Mouse (Mus musculus) limb, embryonic 10.5 days (tissue): ENCODE data around the gene Cradd. TPM values are rescaled to one million over a fixed set of nuclear protein-coding genes. Genes with fewer than 3 reads are reported as not detected.

Experiments used
- DNase-seq: peaks from one replicate; pipeline ENCODE4 v3.0.0-alpha.2; 2017; ENCODE audit warnings: low spot score
- H3K27ac ChIP-seq: fragments of 300-500 bp; sonication (generic); 2 replicates; pipeline ENCODE4 v1.5.1; 2016; ENCODE audit warnings: mild to moderate bottlenecking
- H3K27me3 ChIP-seq: fragments of 300-500 bp; sonication (generic); 2 replicates; pipeline ENCODE4 v1.6.1; 2016; ENCODE audit warnings: low read depth, mild to moderate bottlenecking; ENCODE audit not compliant: poor library complexity, severe bottlenecking
- H3K36me3 ChIP-seq: fragments of 300-500 bp; sonication (generic); 2 replicates; pipeline ENCODE4 v1.6.1; 2016; ENCODE audit warnings: mild to moderate bottlenecking, moderate library complexity
- H3K4me1 ChIP-seq: fragments of 300-500 bp; sonication (generic); 2 replicates; pipeline ENCODE4 v1.6.1; 2016
- H3K4me3 ChIP-seq: fragments of 300-500 bp; sonication (generic); 2 replicates; pipeline ENCODE4 v1.5.1; 2016; ENCODE audit warnings: mild to moderate bottlenecking, moderate library complexity
- H3K9me3 ChIP-seq: fragments of 300-500 bp; sonication (generic); replicated peaks from 2 replicates; pipeline ENCODE4 v1.6.1; 2016; ENCODE audit warnings: mild to moderate bottlenecking
- WGBS: fragments of 180-500 bp; shearing (Covaris S2); methylation state at CpG from one replicate; pipeline ENCODE4 v1.1.7; 2016; 5-methylcytosine and 5-hydroxymethylcytosine counted together
- polyA plus RNA-seq: library from polyadenylated mRNA; unstranded; fragments of >200 nt; fragmentation: Nextera tagmentation; extraction: Ambion mirVana; gene quantifications from 2 replicates; pipeline ENCODE4 v1.2.1, GENCODE M21; 2016

Gene Cradd
- polyA plus RNA-seq, 1 experiment from 2014 or later = 11.9 TPM

- H3K27ac ChIP-seq = no peak overlapping the region; the same call in 1 of the 2 replicates
- no peaks in the 10 kb centered on the region for H3K36me3 ChIP-seq
- peaks cover 47% of the 10 kb centered on the region for H3K4me1 ChIP-seq
- H3K4me3 ChIP-seq = no peak overlapping the region
- no peaks in the 10 kb centered on the region for H3K9me3 ChIP-seq
- 52% methylated on average over 9 of the region's 9 CpGs for WGBS
- DNase-seq = no peak
- no peaks in the 10 kb centered on the region for H3K27me3 ChIP-seq
Observed at GRCm38 (mm10) chr10:95145204-95145926, 178.6 kb downstream of the Cradd start.

DNA sequence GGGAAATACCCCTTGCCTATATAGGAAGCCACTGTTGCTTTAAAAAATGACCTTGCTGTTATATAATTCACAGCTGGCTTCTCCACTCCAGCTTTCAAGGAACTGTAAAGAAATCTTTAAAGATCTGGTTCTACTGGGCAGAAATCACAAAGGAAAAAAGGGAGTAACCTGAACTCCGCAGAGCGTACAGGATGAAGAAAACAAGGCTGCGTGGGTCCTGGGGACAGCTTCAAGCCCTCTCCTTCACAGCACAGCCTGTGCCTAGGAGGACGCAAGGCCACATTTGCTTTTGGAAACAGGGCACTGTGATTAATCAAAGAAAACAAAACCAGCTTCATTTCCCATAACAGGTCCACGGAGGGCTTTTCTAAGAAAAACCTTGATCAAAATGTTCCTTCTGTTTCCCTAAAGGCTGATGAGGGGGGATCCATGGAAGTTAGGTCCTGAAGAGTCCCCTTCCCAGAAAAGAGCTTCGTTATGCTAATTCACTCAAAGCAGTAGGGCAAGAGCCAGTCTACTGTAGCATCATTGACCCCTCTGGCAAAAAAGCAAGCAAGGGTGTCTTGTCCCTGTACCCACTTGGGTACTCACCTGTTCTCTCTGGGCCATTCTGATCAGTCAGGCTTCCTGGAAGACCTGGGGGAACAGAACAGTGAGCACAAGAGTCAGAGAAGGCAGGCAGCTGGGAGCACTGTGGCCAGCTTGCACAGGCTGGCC, 179.4 kb downstream of the Cradd start:
- Histone ChIP-seq H3K4me1 (peaks cover 51% of the 10 kb centered on the region), H3K27ac (no peak overlapping the region; the same call in 1 of the 2 replicates)
- no peak for DNase-seq

DNA sequence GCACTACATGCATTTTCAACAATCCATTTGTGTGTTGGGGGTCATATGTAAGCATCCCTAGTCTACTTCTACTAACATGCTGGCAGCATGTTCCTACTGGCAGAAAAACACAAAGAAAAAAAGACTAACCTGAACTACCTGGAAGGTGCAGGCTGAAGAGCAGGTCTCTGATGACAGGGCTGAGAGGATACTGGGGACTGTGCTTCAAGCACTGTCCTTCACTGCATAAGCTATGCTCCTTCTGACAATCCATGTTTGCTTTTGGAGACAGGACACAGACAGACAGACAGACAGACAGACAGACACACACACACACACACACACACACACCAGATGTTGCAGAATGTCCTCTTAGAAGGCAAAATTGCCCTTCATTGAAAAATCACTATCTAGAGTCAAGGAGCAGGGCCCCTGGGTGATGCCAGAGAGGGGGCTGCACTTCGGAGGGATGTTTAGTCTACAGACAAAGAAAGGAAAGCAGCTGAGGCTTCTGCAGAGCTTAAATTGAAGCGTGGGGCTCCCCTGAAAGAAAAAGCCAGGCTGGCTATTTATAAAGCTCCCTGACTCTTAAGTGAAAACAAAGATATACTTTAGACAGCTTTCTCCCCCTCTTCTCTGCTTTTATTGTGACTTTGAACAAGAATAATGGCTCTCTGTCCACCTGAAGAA, 180.4 kb downstream of the Cradd start:
- 39% methylated on average over 2 of the region's 2 CpGs for WGBS
- Histone ChIP-seq H3K4me3 (no peak overlapping the region), H3K9me3 (no peaks in the 10 kb centered on the region), H3K36me3 (no peaks in the 10 kb centered on the region), H3K4me1 (peaks cover 57% of the 10 kb centered on the region), H3K27ac (peak overlapping the region; percentile 62), H3K27me3 (no peaks in the 10 kb centered on the region)
- DNase-seq = no peak

More for the DNA sequence above, 179.4 kb downstream of the Cradd start:
- no peak overlapping the region for H3K4me3 ChIP-seq
- H3K9me3 ChIP-seq = no peaks in the 10 kb centered on the region
- H3K36me3 ChIP-seq = no peaks in the 10 kb centered on the region
- 85% methylated on average over 6 of the region's 6 CpGs for WGBS
- H3K27me3 ChIP-seq = no peaks in the 10 kb centered on the region

DNA sequence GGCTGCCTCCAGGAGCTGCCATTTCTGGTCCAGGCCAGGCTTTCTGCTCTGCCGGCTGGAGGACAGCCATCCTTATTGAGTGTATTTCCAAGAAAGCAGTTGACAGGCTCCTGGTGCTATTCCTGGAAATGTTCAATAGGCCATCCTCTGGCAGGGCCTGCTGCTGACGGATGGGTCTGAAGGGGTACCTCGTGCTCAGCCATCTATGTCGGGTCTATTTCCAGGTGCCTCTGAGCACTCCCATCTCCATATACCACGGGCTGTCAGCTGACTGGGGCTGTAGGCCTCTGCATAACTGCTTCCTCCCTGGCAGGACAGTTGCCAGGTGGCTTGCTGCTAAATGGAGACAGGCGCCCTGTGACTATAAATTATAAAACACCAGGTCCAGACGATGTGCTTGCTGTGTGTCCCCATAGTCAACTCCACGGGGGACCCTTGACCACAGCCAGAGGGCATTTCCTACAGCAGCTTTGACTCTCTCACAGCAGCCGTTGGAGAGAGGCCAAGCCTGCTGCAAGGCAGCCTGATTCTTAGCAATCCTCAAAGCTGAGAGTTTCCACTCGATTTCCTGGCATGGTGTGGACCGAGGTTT, 181.0 kb downstream of the Cradd start:
- WGBS = 37% methylated on average over 11 of the region's 11 CpGs
- H3K36me3 ChIP-seq = no peaks in the 10 kb centered on the region
- no peaks in the 10 kb centered on the region for H3K27me3 ChIP-seq
- DNase-seq = peak; percentile 49
- peak overlapping the region; percentile 62 for H3K27ac ChIP-seq
- H3K4me1 ChIP-seq = peaks cover 57% of the 10 kb centered on the region
- no peak overlapping the region for H3K4me3 ChIP-seq
- no peaks in the 10 kb centered on the region for H3K9me3 ChIP-seq

- no peaks in the 10 kb centered on the region for H3K36me3 ChIP-seq
- peaks cover 43% of the 10 kb centered on the region for H3K4me1 ChIP-seq
- no peak overlapping the region for H3K27ac ChIP-seq
- no peaks in the 10 kb centered on the region for H3K27me3 ChIP-seq
- 82% methylated on average over 3 of the region's 3 CpGs for WGBS
- no peaks in the 10 kb centered on the region for H3K9me3 ChIP-seq
- H3K4me3 ChIP-seq = no peak overlapping the region
- DNase-seq = no peak
Observed at GRCm38 (mm10) chr10:95141075-95141474, 182.9 kb downstream of the Cradd start.

DNA sequence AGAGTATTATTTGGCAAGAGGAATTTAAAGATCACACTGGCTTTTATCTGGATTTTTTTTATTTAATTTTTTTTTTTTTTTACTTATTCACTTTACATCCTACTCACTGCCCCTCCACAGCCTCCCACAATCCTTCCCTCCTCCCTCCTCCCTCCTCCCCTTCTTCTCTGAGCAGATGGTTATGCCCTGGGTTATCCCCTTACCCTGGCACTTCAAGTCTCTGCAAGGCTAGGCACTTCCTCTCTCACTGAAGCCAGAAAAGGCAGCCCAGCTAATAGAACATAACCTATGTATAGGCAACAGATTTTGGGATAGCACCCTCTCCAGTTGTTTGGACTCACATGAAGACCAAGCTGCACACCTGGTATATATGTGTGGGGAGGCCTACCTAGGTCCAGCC, 183.7 kb downstream of the Cradd start:
- H3K27me3 ChIP-seq = no peaks in the 10 kb centered on the region
- no peak for DNase-seq
- H3K4me1 ChIP-seq = peaks cover 36% of the 10 kb centered on the region
- H3K4me3 ChIP-seq = no peak overlapping the region
- no peaks in the 10 kb centered on the region for H3K36me3 ChIP-seq
- H3K27ac ChIP-seq = no peak overlapping the region
- no peaks in the 10 kb centered on the region for H3K9me3 ChIP-seq

- Histone ChIP-seq H3K27ac (0 out of 2 replicates have a peak overlapping the region, but pooled peaks have one; percentile 48), H3K36me3 (no peaks in the 10 kb centered on the region), H3K4me3 (no peak overlapping the region), H3K4me1 (peaks cover 32% of the 10 kb centered on the region), H3K27me3 (no peaks in the 10 kb centered on the region), H3K9me3 (no peaks in the 10 kb centered on the region)
- WGBS = 68% methylated on average over 8 of the region's 8 CpGs
- no peak for DNase-seq
Observed at GRCm38 (mm10) chr10:95139645-95140044, 184.3 kb downstream of the Cradd start.

DNA sequence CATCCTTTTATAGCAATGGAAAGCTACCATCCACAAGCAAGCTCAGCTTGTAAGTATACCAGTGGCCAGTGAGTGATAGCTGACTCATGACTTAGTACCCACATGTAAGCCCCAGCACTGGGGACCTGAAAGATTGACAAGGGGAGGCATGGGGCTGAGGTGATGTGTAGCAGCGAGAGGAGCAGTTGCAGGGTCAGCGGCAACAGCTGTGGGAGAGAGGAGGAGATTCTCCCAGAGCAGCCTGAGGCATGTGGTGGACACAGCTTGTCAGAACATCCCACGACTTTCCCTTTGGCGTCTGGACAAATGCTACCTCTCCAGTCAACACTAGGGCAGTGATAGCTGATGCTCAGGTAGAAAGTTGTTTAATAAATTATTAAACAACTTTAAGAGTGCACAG, 190.9 kb downstream of the Cradd start:
- H3K27me3 ChIP-seq = no peaks in the 10 kb centered on the region
- 79% methylated on average over 4 of the region's 4 CpGs for WGBS
- no peak overlapping the region for H3K4me3 ChIP-seq
- no peaks in the 10 kb centered on the region for H3K36me3 ChIP-seq
- no peaks in the 10 kb centered on the region for H3K9me3 ChIP-seq
- DNase-seq = no peak
- H3K4me1 ChIP-seq = no peaks in the 10 kb centered on the region
- no peak overlapping the region for H3K27ac ChIP-seq

Other genes starting within 250 kb of the Cradd start
- 34.5 and 40.8 TPM in 2 replicates for gene Socs2, start 93.0 kb upstream of the Cradd start, polyA plus RNA-seq
- 356 and 383 TPM in 2 replicates for gene Mrpl42, start 177.8 kb upstream of the Cradd start, polyA plus RNA-seq
- 432 and 466 TPM in 2 replicates for gene Ube2n, start 191.0 kb upstream of the Cradd start, polyA plus RNA-seq
- gene Nudt4, start 240.0 kb upstream of the Cradd start, polyA plus RNA-seq = 76.0 and 78.7 TPM in 2 replicates